Mouse (Mus musculus) megakaryocyte, embryonic 14.5 days (primary cell): ENCODE results near the gene Rab12.

Experiments used
- FLI1 ChIP-seq: IDR thresholded peaks from 2 replicates; pipeline ENCODE4 v1.6.1; 2012; ENCODE audit warnings: low read length, inconsistent platforms, mixed read lengths
- GATA1 ChIP-seq: IDR thresholded peaks from 3 replicates; pipeline ENCODE4 v1.6.1; 2012; ENCODE audit warnings: mixed read lengths, low read length, inconsistent platforms, borderline replicate concordance

DNA sequence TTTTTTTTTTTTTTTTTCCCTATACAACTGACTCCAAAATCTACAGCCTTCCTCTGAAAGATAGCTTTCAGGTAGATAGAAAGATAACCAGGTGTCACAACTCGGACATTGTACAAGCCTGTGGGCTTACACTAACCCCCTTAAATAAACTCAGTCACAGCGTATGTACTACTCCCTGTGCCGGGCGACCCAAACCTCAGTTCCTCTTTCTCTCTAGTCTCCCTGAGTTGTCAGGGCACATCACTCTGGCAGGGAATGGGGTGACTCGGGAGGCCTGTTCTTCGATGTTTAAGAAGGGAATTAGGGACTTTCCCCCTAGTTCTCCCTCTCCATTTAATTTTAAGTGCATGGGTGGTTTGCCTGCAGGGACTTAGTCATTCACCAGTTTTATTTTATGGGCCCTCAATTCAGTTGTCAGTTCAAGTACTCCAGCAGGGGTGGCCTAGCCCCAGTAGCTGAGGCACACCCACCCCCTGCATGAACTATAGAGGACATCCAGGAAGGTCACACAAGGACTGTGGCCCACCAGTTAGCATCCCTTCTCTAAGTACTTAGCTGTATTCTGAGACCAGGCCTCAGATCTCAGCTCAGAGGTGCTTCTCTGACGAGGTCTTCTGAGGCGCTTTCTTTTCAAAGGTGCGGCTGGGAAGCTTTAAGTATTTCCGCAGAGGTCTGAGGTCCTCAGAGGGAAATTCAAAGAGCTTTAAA is 5.1 kb downstream of the Rab12 start:
- TF ChIP-seq GATA1, result no peak
- TF ChIP-seq FLI1, result no peak
